Mouse (Mus musculus): Measurements from ENCODE around the gene Cckbr. TPM values are rescaled to one million over a fixed set of nuclear protein-coding genes. Genes with fewer than 3 reads are reported as not detected.

The Cckbr gene
- polyA plus RNA-seq, 1 experiment from 2014 or later = not detected

- Histone ChIP-seq H3K27ac (replicated peaks in 1 of 2; ENCODE audit: control insufficient read depth in 1 of 2, insufficient read depth in 1 of 2, low read depth in 2 of 2, low read length in 2 of 2) (no peak overlapping the region), H3K9me3 (ENCODE audit: control insufficient read depth, low read length) (no peaks in the 10 kb centered on the region), H3K9ac (ENCODE audit: low read length) (no peak overlapping the region), H3K36me3 (ENCODE audit: control insufficient read depth, insufficient read depth, low read length) (no peaks in the 10 kb centered on the region), H3K4me1 (ENCODE audit: control insufficient read depth in 2 of 2, insufficient read depth in 2 of 2, low read length in 2 of 2) (peaks cover 3 to 8% of the 10 kb centered on the region in 2 experiments; a peak in 2 of 4 replicates), H3K4me3 (ENCODE audit: control insufficient read depth in 1 of 2, insufficient read depth in 1 of 2, low read depth in 1 of 2, low read length in 2 of 2) (no peak overlapping the region), H3K4me2 (ENCODE audit: low read length) (no peak overlapping the region), H3K27me3 (ENCODE audit: control insufficient read depth, insufficient read depth, low read length) (no peaks in the 10 kb centered on the region)
- no peak for ATAC-seq (ENCODE audit: insufficient number of reproducible peaks, insufficient read depth, low FRiP score, low read depth)
- WGBS = 39% methylated on average over 9 of the region's 9 CpGs
These were observed 91.3 kb downstream of the Cckbr start for GRCm38 (mm10) chr7:105516669-105517360.

DNA sequence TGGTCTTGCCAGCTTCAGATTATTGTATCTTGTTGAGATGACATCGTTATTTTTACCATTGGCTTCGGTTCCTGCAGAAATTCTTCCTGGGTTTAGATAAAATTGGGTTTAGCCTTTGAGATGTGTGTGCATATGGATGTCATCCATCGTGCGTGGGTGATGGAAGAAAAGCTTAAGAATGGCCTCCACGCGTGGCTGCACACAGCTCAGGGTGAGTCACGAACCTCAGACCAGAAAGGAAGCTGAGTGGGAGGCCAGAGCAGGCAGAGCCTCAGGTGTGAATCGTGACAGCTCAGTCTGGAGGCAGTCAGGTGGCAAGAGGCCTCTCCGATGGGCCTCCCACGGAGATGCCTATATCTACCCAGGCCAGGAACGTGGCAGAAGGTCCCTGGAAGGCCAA lies 93.8 kb downstream of the Cckbr start:
- no peak overlapping the region for H3K9ac ChIP-seq (ENCODE audit: low read length)
- no peak for ATAC-seq (ENCODE audit: insufficient number of reproducible peaks, insufficient read depth, low FRiP score, low read depth)
- H3K4me2 ChIP-seq (ENCODE audit: low read length) = no peak overlapping the region

DNA sequence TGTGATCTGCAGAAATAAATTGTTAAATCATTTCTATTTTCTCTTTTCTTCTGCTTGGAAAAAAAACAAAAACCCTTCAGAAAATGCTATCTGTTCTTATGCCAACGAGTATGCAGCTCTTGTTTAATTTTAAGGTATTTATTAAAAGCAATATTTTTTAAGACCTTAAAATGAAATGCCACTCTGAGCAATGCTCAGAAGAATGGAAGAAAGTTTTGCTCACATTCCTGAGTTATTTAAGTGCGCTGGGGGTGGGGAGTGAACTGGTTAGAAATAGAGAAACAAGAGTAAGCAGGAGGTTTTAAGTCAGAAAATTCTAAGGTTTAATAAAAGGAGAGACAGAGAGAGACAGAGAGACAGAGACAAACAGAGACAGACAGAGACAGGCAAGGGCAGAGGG lies 94.2 kb downstream of the Cckbr start:
- H3K4me2 ChIP-seq (ENCODE audit: low read length) = no peak overlapping the region
- no peak overlapping the region for H3K4me3 ChIP-seq (ENCODE audit: control insufficient read depth in 1 of 2, insufficient read depth in 1 of 2, low read depth in 1 of 2, low read length in 2 of 2)
- ATAC-seq (ENCODE audit: insufficient number of reproducible peaks, insufficient read depth, low FRiP score, low read depth) = no peak
- no peaks in the 10 kb centered on the region for H3K27me3 ChIP-seq (ENCODE audit: control insufficient read depth, insufficient read depth, low read length)
- H3K9me3 ChIP-seq (ENCODE audit: control insufficient read depth, low read length) = no peaks in the 10 kb centered on the region
- no peak overlapping the region for H3K9ac ChIP-seq (ENCODE audit: low read length)
- H3K27ac ChIP-seq (replicated peaks in 1 of 2; ENCODE audit: control insufficient read depth in 1 of 2, insufficient read depth in 1 of 2, low read depth in 2 of 2, low read length in 2 of 2) = no peak overlapping the region
- H3K36me3 ChIP-seq (ENCODE audit: control insufficient read depth, insufficient read depth, low read length) = no peaks in the 10 kb centered on the region
- peaks cover 3 to 8% of the 10 kb centered on the region in 2 experiments; a peak in 2 of 4 replicates for H3K4me1 ChIP-seq (ENCODE audit: control insufficient read depth in 2 of 2, insufficient read depth in 2 of 2, low read length in 2 of 2)
- WGBS = 68% methylated on average over 2 of the region's 2 CpGs

More for the DNA sequence above, 93.8 kb downstream of the Cckbr start:
- peaks cover 3 to 8% of the 10 kb centered on the region in 2 experiments; a peak in 2 of 4 replicates for H3K4me1 ChIP-seq (ENCODE audit: control insufficient read depth in 2 of 2, insufficient read depth in 2 of 2, low read length in 2 of 2)
- no peaks in the 10 kb centered on the region for H3K9me3 ChIP-seq (ENCODE audit: control insufficient read depth, low read length)
- H3K4me3 ChIP-seq (ENCODE audit: control insufficient read depth in 1 of 2, insufficient read depth in 1 of 2, low read depth in 1 of 2, low read length in 2 of 2) = no peak overlapping the region
- no peaks in the 10 kb centered on the region for H3K36me3 ChIP-seq (ENCODE audit: control insufficient read depth, insufficient read depth, low read length)
- H3K27me3 ChIP-seq (ENCODE audit: control insufficient read depth, insufficient read depth, low read length) = no peaks in the 10 kb centered on the region
- WGBS = 70% methylated on average over 11 of the region's 11 CpGs
- H3K27ac ChIP-seq (replicated peaks in 1 of 2; ENCODE audit: control insufficient read depth in 1 of 2, insufficient read depth in 1 of 2, low read depth in 2 of 2, low read length in 2 of 2) = no peak overlapping the region

- Histone ChIP-seq H3K36me3 (ENCODE audit: control insufficient read depth, insufficient read depth, low read length) (no peaks in the 10 kb centered on the region), H3K4me3 (ENCODE audit: control insufficient read depth in 1 of 2, insufficient read depth in 1 of 2, low read depth in 1 of 2, low read length in 2 of 2) (no peak overlapping the region), H3K9ac (ENCODE audit: low read length) (no peak overlapping the region), H3K4me1 (ENCODE audit: control insufficient read depth in 2 of 2, insufficient read depth in 2 of 2, low read length in 2 of 2) (peaks cover 3 to 8% of the 10 kb centered on the region in 2 experiments; a peak in 2 of 4 replicates), H3K27ac (replicated peaks in 1 of 2; ENCODE audit: control insufficient read depth in 1 of 2, insufficient read depth in 1 of 2, low read depth in 2 of 2, low read length in 2 of 2) (no peak overlapping the region), H3K4me2 (ENCODE audit: low read length) (no peak overlapping the region), H3K27me3 (ENCODE audit: control insufficient read depth, insufficient read depth, low read length) (no peaks in the 10 kb centered on the region), H3K9me3 (ENCODE audit: control insufficient read depth, low read length) (no peaks in the 10 kb centered on the region)
- ATAC-seq (ENCODE audit: insufficient number of reproducible peaks, insufficient read depth, low FRiP score, low read depth) = no peak
- WGBS = 17% methylated on average over 6 of the region's 6 CpGs
These were observed 94.7 kb downstream of the Cckbr start for GRCm38 (mm10) chr7:105520201-105520600.

Other genes with a start within 250 kb of the Cckbr start
- not detected in 2 replicates for gene Olfr685, start 239.7 kb upstream of the Cckbr start, polyA plus RNA-seq (2014; fragmentation: Nextera tagmentation; extraction: Ambion mirVana)
- gene Olfr686, start 218.2 kb upstream of the Cckbr start, polyA plus RNA-seq (2014; fragmentation: Nextera tagmentation; extraction: Ambion mirVana) = not detected in 2 replicates
- gene Olfr688, start 137.6 kb upstream of the Cckbr start, polyA plus RNA-seq (2014; fragmentation: Nextera tagmentation; extraction: Ambion mirVana) = not detected in 2 replicates
- gene Olfr689, start 114.6 kb upstream of the Cckbr start, polyA plus RNA-seq (2014; fragmentation: Nextera tagmentation; extraction: Ambion mirVana) = not detected in 2 replicates
- gene Olfr690, start 91.6 kb upstream of the Cckbr start, polyA plus RNA-seq (2014; fragmentation: Nextera tagmentation; extraction: Ambion mirVana) = not detected in 2 replicates
- not detected in 2 replicates for gene Olfr691, start 83.5 kb upstream of the Cckbr start, polyA plus RNA-seq (2014; fragmentation: Nextera tagmentation; extraction: Ambion mirVana)
- gene Olfr692, start 57.5 kb upstream of the Cckbr start, polyA plus RNA-seq (2014; fragmentation: Nextera tagmentation; extraction: Ambion mirVana) = not detected in 2 replicates
- not detected in 2 replicates for gene Gm5901, start 50.7 kb upstream of the Cckbr start, polyA plus RNA-seq (2014; fragmentation: Nextera tagmentation; extraction: Ambion mirVana)
- gene Fam160a2, start 25.7 kb upstream of the Cckbr start, polyA plus RNA-seq (2014; fragmentation: Nextera tagmentation; extraction: Ambion mirVana) = 30.2 and 34.0 TPM in 2 replicates
- gene Cnga4, start 21.2 kb upstream of the Cckbr start, polyA plus RNA-seq (2014; fragmentation: Nextera tagmentation; extraction: Ambion mirVana) = not detected in 2 replicates
- gene Cavin3, start 56.6 kb downstream of the Cckbr start, polyA plus RNA-seq (2014; fragmentation: Nextera tagmentation; extraction: Ambion mirVana) = 93.8 and 99.0 TPM in 2 replicates
- gene Smpd1, start 128.6 kb downstream of the Cckbr start, polyA plus RNA-seq (2014; fragmentation: Nextera tagmentation; extraction: Ambion mirVana) = 60.1 and 64.2 TPM in 2 replicates
- gene Apbb1, start 155.9 kb downstream of the Cckbr start, polyA plus RNA-seq (2014; fragmentation: Nextera tagmentation; extraction: Ambion mirVana) = 37.3 and 39.6 TPM in 2 replicates
- gene Hpx, start 174.4 kb downstream of the Cckbr start, polyA plus RNA-seq (2014; fragmentation: Nextera tagmentation; extraction: Ambion mirVana) = 0.26 TPM in 1 of 2 replicates, not detected in the other
- gene Trim3, start 207.8 kb downstream of the Cckbr start, polyA plus RNA-seq (2014; fragmentation: Nextera tagmentation; extraction: Ambion mirVana) = 22.4 and 26.3 TPM in 2 replicates
- 169 and 182 TPM in 2 replicates for gene Timm10b, start 214.3 kb downstream of the Cckbr start, polyA plus RNA-seq (2014; fragmentation: Nextera tagmentation; extraction: Ambion mirVana)
- gene Arfip2, start 214.7 kb downstream of the Cckbr start, polyA plus RNA-seq (2014; fragmentation: Nextera tagmentation; extraction: Ambion mirVana) = 49.5 and 51.2 TPM in 2 replicates
- 44.9 and 50.4 TPM in 2 replicates for gene Gm45799, start 214.8 kb downstream of the Cckbr start, polyA plus RNA-seq (2014; fragmentation: Nextera tagmentation; extraction: Ambion mirVana)
- gene Dnhd1, start 225.1 kb downstream of the Cckbr start, polyA plus RNA-seq (2014; fragmentation: Nextera tagmentation; extraction: Ambion mirVana) = 0.51 and 0.70 TPM in 2 replicates